Mouse (Mus musculus) limb, embryonic 13.5 days (tissue): Measurements from ENCODE around the gene Olfr221. TPM values are rescaled to one million over a fixed set of nuclear protein-coding genes. Genes with fewer than 3 reads are reported as not detected.
"Not testable (repeated sequence)": the region's sequence is repeated elsewhere in the genome, so short reads cannot be mapped to it uniquely, and the experiment has no call there.

ENCODE experiments used
- ATAC-seq: fragments of 200-750 bp; cut with Nextera tagmentation; 2 replicates; pipeline ENCODE4 v1.8.0; 2017; ENCODE audit warnings: low read depth, moderate number of reproducible peaks, moderate TSS enrichment; ENCODE audit not compliant: low FRiP score
- H3K27ac ChIP-seq: fragments of 300-500 bp; sonication (generic); 2 replicates; pipeline ENCODE4 v1.5.1; 2015; ENCODE audit warnings: inconsistent platforms, mild to moderate bottlenecking, moderate library complexity
- H3K27me3 ChIP-seq: fragments of 300-500 bp; sonication (generic); 2 replicates; pipeline ENCODE4 v1.6.1; 2015; ENCODE audit warnings: mild to moderate bottlenecking, inconsistent platforms
- H3K36me3 ChIP-seq: fragments of 300-500 bp; sonication (generic); 2 replicates; pipeline ENCODE4 v1.6.1; 2015; ENCODE audit warnings: inconsistent platforms, mild to moderate bottlenecking, moderate library complexity
- H3K4me1 ChIP-seq: fragments of 300-500 bp; sonication (generic); 2 replicates; pipeline ENCODE4 v1.6.1; 2015; ENCODE audit warnings: inconsistent platforms
- H3K4me2 ChIP-seq: fragments of 300-500 bp; sonication (generic); replicated peaks from 2 replicates; pipeline ENCODE4 v1.6.1; 2015; ENCODE audit warnings: inconsistent platforms, mild to moderate bottlenecking, moderate library complexity
- H3K4me3 ChIP-seq: fragments of 300-500 bp; sonication (generic); 2 replicates; pipeline ENCODE4 v1.5.1; 2015; ENCODE audit warnings: moderate library complexity, mild to moderate bottlenecking, inconsistent platforms
- H3K9ac ChIP-seq: fragments of 300-500 bp; sonication (generic); 2 replicates; pipeline ENCODE4 v1.6.1; 2015; ENCODE audit warnings: mild to moderate bottlenecking, inconsistent platforms
- H3K9me3 ChIP-seq: fragments of 300-500 bp; sonication (generic); 2 replicates; pipeline ENCODE4 v1.6.1; 2016; ENCODE audit warnings: inconsistent platforms
- WGBS: fragments of 180-500 bp; shearing (Covaris S2); methylation state at CpG from one replicate; pipeline ENCODE4 v1.1.7; 2015; 5-methylcytosine and 5-hydroxymethylcytosine counted together
- polyA plus RNA-seq: library from polyadenylated mRNA; unstranded; fragments of >200 nt; fragmentation: Nextera tagmentation; extraction: Ambion mirVana; gene quantifications from 2 replicates; pipeline ENCODE4 v1.2.1, GENCODE M21; 2015

The Olfr221 gene
- not detected in 2 replicates for polyA plus RNA-seq

GRCm38 (mm10) chr14:52042359-52042758 is at the start of gene Olfr221:
Olfr221 (minus strand) TSS chr14:52042459.
- H3K27ac ChIP-seq, H3K9ac ChIP-seq, H3K36me3 ChIP-seq, H3K4me2 ChIP-seq, H3K4me1 ChIP-seq, H3K27me3 ChIP-seq, ATAC-seq, H3K9me3 ChIP-seq, H3K4me3 ChIP-seq: not testable (repeated sequence)
- WGBS: 70% methylated on average over 3 of the region's 3 CpGs

GRCm38 (mm10) chr14:52083083-52083482 is 40.8 kb upstream of the Olfr221 start:
- Histone ChIP-seq H3K9ac (no peak overlapping the region), H3K27ac (no peak overlapping the region), H3K4me1 (no peaks in the 10 kb centered on the region), H3K27me3 (no peaks in the 10 kb centered on the region), H3K36me3 (peaks cover 63% of the 10 kb centered on the region), H3K4me3 (no peak overlapping the region), H3K9me3 (no peaks in the 10 kb centered on the region), H3K4me2 (no peak overlapping the region)
- ATAC-seq: no peak

- no peaks in the 10 kb centered on the region for H3K27me3 ChIP-seq
- H3K4me2 ChIP-seq: no peak overlapping the region
- ATAC-seq: peak; percentile 35; the same call in 1 of the 2 replicates
- peaks cover 8% of the 10 kb centered on the region; the same call in 1 of the 2 replicates for H3K4me1 ChIP-seq
- no peak overlapping the region for H3K9ac ChIP-seq
- no peak overlapping the region for H3K27ac ChIP-seq
- WGBS: 95% methylated on average over 15 of the region's 15 CpGs
- H3K9me3 ChIP-seq: no peaks in the 10 kb centered on the region
- no peak overlapping the region for H3K4me3 ChIP-seq
- peaks cover 60% of the 10 kb centered on the region for H3K36me3 ChIP-seq
Observed at GRCm38 (mm10) chr14:52071599-52072137, 29.4 kb upstream of the Olfr221 start.

GRCm38 (mm10) chr14:52066135-52066534 is 23.9 kb upstream of the Olfr221 start:
- Histone ChIP-seq H3K27me3 (no peaks in the 10 kb centered on the region), H3K9ac (no peak overlapping the region), H3K36me3 (peaks cover 7% of the 10 kb centered on the region), H3K4me3 (no peak overlapping the region), H3K9me3 (no peaks in the 10 kb centered on the region), H3K27ac (no peak overlapping the region), H3K4me1 (peaks cover 8% of the 10 kb centered on the region; the same call in 1 of the 2 replicates), H3K4me2 (no peak overlapping the region)
- ATAC-seq: no peak
- WGBS: 62% methylated on average over 4 of the region's 4 CpGs

- Histone ChIP-seq H3K27ac (no peak overlapping the region), H3K9ac (no peak overlapping the region), H3K9me3 (no peaks in the 10 kb centered on the region), H3K4me1 (no peaks in the 10 kb centered on the region), H3K4me2 (no peak overlapping the region), H3K36me3 (no peaks in the 10 kb centered on the region), H3K4me3 (no peak overlapping the region), H3K27me3 (no peaks in the 10 kb centered on the region)
- ATAC-seq: no peak
- 86% methylated on average over 8 of the region's 8 CpGs for WGBS
Observed at GRCm38 (mm10) chr14:52061798-52062197, 19.5 kb upstream of the Olfr221 start.

- no peaks in the 10 kb centered on the region for H3K36me3 ChIP-seq
- no peak overlapping the region for H3K27ac ChIP-seq
- H3K27me3 ChIP-seq: no peaks in the 10 kb centered on the region
- no peak overlapping the region for H3K4me3 ChIP-seq
- H3K4me1 ChIP-seq: no peaks in the 10 kb centered on the region
- no peak overlapping the region for H3K4me2 ChIP-seq
- H3K9me3 ChIP-seq: no peaks in the 10 kb centered on the region
- no peak for ATAC-seq
- H3K9ac ChIP-seq: no peak overlapping the region
- 86% methylated on average over 1 of the region's 1 CpGs for WGBS
Observed at GRCm38 (mm10) chr14:52060800-52061199, 18.5 kb upstream of the Olfr221 start.

- H3K36me3 ChIP-seq: no peaks in the 10 kb centered on the region
- no peak overlapping the region for H3K9ac ChIP-seq
- no peak for ATAC-seq
- H3K4me2 ChIP-seq: no peak overlapping the region
- no peak overlapping the region for H3K27ac ChIP-seq
- H3K9me3 ChIP-seq: no peaks in the 10 kb centered on the region
- no peak overlapping the region for H3K4me3 ChIP-seq
- H3K4me1 ChIP-seq: no peaks in the 10 kb centered on the region
- 64% methylated on average over 4 of the region's 4 CpGs for WGBS
- no peaks in the 10 kb centered on the region for H3K27me3 ChIP-seq
Observed at GRCm38 (mm10) chr14:52059982-52060381, 17.7 kb upstream of the Olfr221 start.

GRCm38 (mm10) chr14:52052720-52053119 is 10.5 kb upstream of the Olfr221 start:
- not testable (repeated sequence) for H3K9ac ChIP-seq, H3K4me2 ChIP-seq, H3K27ac ChIP-seq, H3K9me3 ChIP-seq, H3K27me3 ChIP-seq, H3K4me1 ChIP-seq, H3K36me3 ChIP-seq, ATAC-seq, H3K4me3 ChIP-seq
- 83% methylated on average over 3 of the region's 3 CpGs for WGBS

- Histone ChIP-seq H3K4me2 (no peak overlapping the region), H3K4me1 (no peaks in the 10 kb centered on the region), H3K9me3 (no peaks in the 10 kb centered on the region), H3K36me3 (no peaks in the 10 kb centered on the region), H3K4me3 (no peak overlapping the region), H3K9ac (no peak overlapping the region), H3K27ac (no peak overlapping the region), H3K27me3 (0 out of 2 replicates have a peak, but pooled peaks cover 5% of the 10 kb centered on the region)
- ATAC-seq: no peak
- 83% methylated on average over 9 of the region's 9 CpGs for WGBS
Observed at GRCm38 (mm10) chr14:52045966-52046565, 3.8 kb upstream of the Olfr221 start.

- no peak overlapping the region for H3K9ac ChIP-seq
- no peaks in the 10 kb centered on the region for H3K36me3 ChIP-seq
- WGBS: 11% methylated on average over 8 of the region's 8 CpGs
- no peak for ATAC-seq
- H3K27me3 ChIP-seq: 0 out of 2 replicates have a peak, but pooled peaks cover 5% of the 10 kb centered on the region
- H3K27ac ChIP-seq: no peak overlapping the region
- H3K4me3 ChIP-seq: no peak overlapping the region
- 0 out of 2 replicates have a peak overlapping the region, but pooled peaks have one; percentile 9 for H3K4me2 ChIP-seq
- no peaks in the 10 kb centered on the region for H3K9me3 ChIP-seq
- no peaks in the 10 kb centered on the region for H3K4me1 ChIP-seq
Observed at GRCm38 (mm10) chr14:52044901-52045678, 2.8 kb upstream of the Olfr221 start.

- WGBS: 77% methylated on average over 6 of the region's 6 CpGs
- H3K4me1 ChIP-seq: no peaks in the 10 kb centered on the region
- no peak for ATAC-seq
- H3K27ac ChIP-seq: no peak overlapping the region
- H3K36me3 ChIP-seq: no peaks in the 10 kb centered on the region
- H3K27me3 ChIP-seq: 0 out of 2 replicates have a peak, but pooled peaks cover 5% of the 10 kb centered on the region
- H3K4me3 ChIP-seq: no peak overlapping the region
- no peak overlapping the region for H3K9ac ChIP-seq
- H3K9me3 ChIP-seq: no peaks in the 10 kb centered on the region
- no peak overlapping the region for H3K4me2 ChIP-seq
Observed at GRCm38 (mm10) chr14:52043446-52043845, 1.2 kb upstream of the Olfr221 start.

- Histone ChIP-seq H3K36me3 (no peaks in the 10 kb centered on the region), H3K27me3 (0 out of 2 replicates have a peak, but pooled peaks cover 5% of the 10 kb centered on the region), H3K9ac (no peak overlapping the region), H3K4me3 (no peak overlapping the region), H3K4me2 (no peak overlapping the region), H3K4me1 (no peaks in the 10 kb centered on the region), H3K27ac (no peak overlapping the region), H3K9me3 (no peaks in the 10 kb centered on the region)
- no peak for ATAC-seq
- WGBS: 86% methylated on average over 5 of the region's 5 CpGs
Observed at GRCm38 (mm10) chr14:52039332-52039731, 2.9 kb downstream of the Olfr221 start.
